Mouse (Mus musculus) kidney, embryonic 15.5 days (tissue): ENCODE results near the gene Hdac11. TPM values are rescaled to one million over a fixed set of nuclear protein-coding genes. Genes with fewer than 3 reads are reported as not detected.

ENCODE experiments used
- polyA plus RNA-seq: library from polyadenylated mRNA; unstranded; fragments of >200 nt; fragmentation: Nextera tagmentation; extraction: Ambion mirVana; gene quantifications from 2 replicates; pipeline ENCODE4 v1.2.1, GENCODE M21; 2015

Gene Hdac11
- polyA plus RNA-seq, 1 experiment from 2014 or later = 14.3 TPM

Other genes with a start within 250 kb of the Hdac11 start
- gene Iqsec1, start 168.0 kb upstream of the Hdac11 start, polyA plus RNA-seq = 9.5 and 10.8 TPM in 2 replicates
- gene Nup210, start 39.8 kb upstream of the Hdac11 start, polyA plus RNA-seq = 22.8 and 24.2 TPM in 2 replicates
- gene Fbln2, start 55.8 kb downstream of the Hdac11 start, polyA plus RNA-seq = 38.9 and 56.4 TPM in 2 replicates